Comparison of ENCODE assay signal across 27 mouse cellular contexts in the genomic region with DNA sequence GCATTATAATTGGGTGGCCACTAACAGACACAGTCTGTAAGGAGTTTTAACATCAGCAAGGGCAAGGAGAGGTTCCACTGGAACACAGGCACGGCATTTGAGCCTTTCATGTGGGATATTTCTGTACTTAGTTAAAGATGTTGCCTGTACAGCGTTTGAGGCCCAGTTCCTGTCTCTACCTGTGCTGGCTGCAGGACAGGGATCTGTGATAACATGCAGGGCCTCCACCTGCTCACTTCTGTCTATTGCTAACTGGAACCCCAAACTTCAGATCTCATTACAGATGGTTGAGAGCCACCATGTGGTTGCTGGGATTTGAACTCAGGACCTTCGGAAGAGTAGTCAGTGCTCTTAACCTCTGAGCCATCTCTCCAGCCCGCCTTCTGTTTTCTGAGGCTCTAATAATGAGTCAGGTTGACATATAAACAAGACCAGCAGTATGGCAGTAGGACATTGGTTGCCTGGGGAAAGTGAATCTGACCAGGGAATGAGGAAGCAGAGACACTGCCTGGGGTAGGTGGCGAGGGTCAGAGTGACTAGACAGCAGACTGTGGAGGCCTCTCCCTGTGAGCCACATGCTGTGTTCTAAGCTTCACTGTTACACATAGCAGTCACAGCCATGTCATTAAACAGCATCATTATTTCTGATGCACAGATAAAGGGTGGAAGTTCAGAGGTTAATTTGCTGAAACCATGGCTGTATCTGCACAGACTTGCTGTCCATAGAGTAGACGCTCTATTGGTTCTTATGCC.
DNase-seq lines count a peak whose midpoint lies in the region; ATAC-seq and TF ChIP-seq lines count a peak whose summit lies in the region.
"Had no signal": no experiment of that assay in that cellular context is flagged by ENCODE, and none has a peak within 500 bp of the region (broad histone marks: within the 10 kb centered on the region; RNA-seq: fewer than 3 reads in every experiment).

No protein-coding gene starts in this region.

- WGBS in hindbrain, embryonic 11.5 days, result 80% methylated on average over 6 of the region's 6 CpGs

- no peak overlapping the region for H3K27ac ChIP-seq in hindbrain, embryonic 11.5 days (ENCODE audit: low read depth, low read length)
- no peak overlapping the region for H3K27ac ChIP-seq in left cerebral cortex, adult 2 months
- H3K27ac ChIP-seq: forebrain, embryonic 12.5 days; hindbrain, embryonic 15.5 days; kidney, embryonic 15.5 days; layer of hippocampus, adult 2 months; limb, embryonic 13.5 days; lung, embryonic 15.5 days; midbrain, embryonic 12.5 days had no signal

- DNase-seq in cerebellum, postnatal 4 days (ENCODE audit: low spot score in 2 of 2), result no peak
- DNase-seq in thymus, postnatal 4 days, result peak; percentile 24
- no peak for DNase-seq in thymus, postnatal 10 days (ENCODE audit: low spot score in 2 of 2)
- no peak for DNase-seq in hindbrain, embryonic 11.5 days (ENCODE audit: low spot score)
- DNase-seq in left cerebral cortex, adult 2 months (ENCODE audit: extremely low spot score in 1 of 2, low spot score in 2 of 2), result no peak
- no peak for DNase-seq in B cell, adult 2 months
- DNase-seq: embryo, embryonic 11 days; forebrain, postnatal 0 days; heart, postnatal 4 days; kidney, adult 18-20 months; kidney, postnatal 25 days; spleen, adult 18-20 months; thymus, postnatal 25 days had no signal

- no peaks in the 10 kb centered on the region for H3K4me1 ChIP-seq in hindbrain, embryonic 11.5 days (replicated peaks; ENCODE audit: control insufficient read depth, insufficient read depth, low read length)
- H3K4me1 ChIP-seq: hindbrain, embryonic 15.5 days had no signal

- TF ChIP-seq CTCF in left cerebral cortex, adult 2 months (IDR thresholded peaks at IDR 0.05), result no peak

- no peaks in the 10 kb centered on the region for H3K36me3 ChIP-seq in hindbrain, embryonic 11.5 days (ENCODE audit: control insufficient read depth, insufficient read depth, low read length)
- H3K36me3 ChIP-seq: forebrain, embryonic 12.5 days; G1E; heart, embryonic 12.5 days; hindbrain, embryonic 15.5 days; kidney, embryonic 15.5 days; limb, embryonic 13.5 days; lung, embryonic 15.5 days; midbrain, embryonic 12.5 days had no signal

- H3K27me3 ChIP-seq in hindbrain, embryonic 11.5 days (ENCODE audit: control insufficient read depth, insufficient read depth, low read length), result no peaks in the 10 kb centered on the region
- H3K27me3 ChIP-seq: hindbrain, embryonic 15.5 days; kidney, embryonic 15.5 days; lung, embryonic 15.5 days had no signal

- H3K9ac ChIP-seq in hindbrain, embryonic 11.5 days (ENCODE audit: low read depth, low read length), result no peak overlapping the region
- H3K9ac ChIP-seq: forebrain, embryonic 12.5 days; forebrain, postnatal 0 days; heart, embryonic 12.5 days; hindbrain, embryonic 15.5 days; kidney, embryonic 15.5 days; limb, embryonic 13.5 days; lung, embryonic 15.5 days; midbrain, embryonic 12.5 days had no signal

- ATAC-seq in cerebellum, adult (ENCODE audit: insufficient number of reproducible peaks, low FRiP score, low TSS enrichment), result 0 out of 2 replicates have a peak, but pooled peaks have one; percentile 31
- ATAC-seq in granulocyte monocyte progenitor cell, adult 5-6 weeks (replicated peaks; ENCODE audit: poor library complexity, severe bottlenecking), result 0 out of 2 replicates have a peak, but pooled peaks have one; percentile 20
- ATAC-seq in hindbrain, embryonic 11.5 days (ENCODE audit: low FRiP score), result no peak
- ATAC-seq: forebrain, postnatal 0 days; inflammation-experienced regulatory T-cells, adult 6 months had no signal

- no peaks in the 10 kb centered on the region for H3K9me3 ChIP-seq in hindbrain, embryonic 11.5 days (ENCODE audit: control insufficient read depth, low read length)
- H3K9me3 ChIP-seq: forebrain, embryonic 12.5 days; heart, embryonic 12.5 days; hindbrain, embryonic 15.5 days; kidney, embryonic 15.5 days; limb, embryonic 13.5 days; lung, embryonic 15.5 days; midbrain, embryonic 12.5 days had no signal

- H3K4me2 ChIP-seq in hindbrain, embryonic 11.5 days (replicated peaks; ENCODE audit: low read depth, low read length), result no peak overlapping the region
- H3K4me2 ChIP-seq: forebrain, embryonic 12.5 days; heart, embryonic 12.5 days; hindbrain, embryonic 15.5 days; kidney, embryonic 15.5 days; limb, embryonic 13.5 days; liver, embryonic 11.5 days; lung, embryonic 15.5 days; midbrain, embryonic 12.5 days had no signal

- H3K4me3 ChIP-seq in hindbrain, embryonic 11.5 days (ENCODE audit: low read depth, low read length), result no peak overlapping the region
- H3K4me3 ChIP-seq in left cerebral cortex, adult 2 months, result no peak overlapping the region
- H3K4me3 ChIP-seq: erythroblast, embryonic 14.5 days; forebrain, embryonic 12.5 days; heart, embryonic 12.5 days; hindbrain, embryonic 15.5 days; kidney, embryonic 15.5 days; layer of hippocampus, adult 2 months; limb, embryonic 13.5 days; lung, embryonic 15.5 days; midbrain, embryonic 12.5 days had no signal

- intact Hi-C loops in left cerebral cortex, adult 2 months (cut with DNase I), result no loop called here
